Mouse (Mus musculus): ENCODE measurements at regions not wholly inside any gene's neighbourhood (a gene's known extent, or its start where the extent isn't known, plus 50 kb on each side); places are given as distances from the start of the nearest gene placed in this dataset.
"Not testable (repeated sequence)": the region's sequence is repeated elsewhere in the genome, so short reads cannot be mapped to it uniquely, and the experiment has no call there.

DNA sequence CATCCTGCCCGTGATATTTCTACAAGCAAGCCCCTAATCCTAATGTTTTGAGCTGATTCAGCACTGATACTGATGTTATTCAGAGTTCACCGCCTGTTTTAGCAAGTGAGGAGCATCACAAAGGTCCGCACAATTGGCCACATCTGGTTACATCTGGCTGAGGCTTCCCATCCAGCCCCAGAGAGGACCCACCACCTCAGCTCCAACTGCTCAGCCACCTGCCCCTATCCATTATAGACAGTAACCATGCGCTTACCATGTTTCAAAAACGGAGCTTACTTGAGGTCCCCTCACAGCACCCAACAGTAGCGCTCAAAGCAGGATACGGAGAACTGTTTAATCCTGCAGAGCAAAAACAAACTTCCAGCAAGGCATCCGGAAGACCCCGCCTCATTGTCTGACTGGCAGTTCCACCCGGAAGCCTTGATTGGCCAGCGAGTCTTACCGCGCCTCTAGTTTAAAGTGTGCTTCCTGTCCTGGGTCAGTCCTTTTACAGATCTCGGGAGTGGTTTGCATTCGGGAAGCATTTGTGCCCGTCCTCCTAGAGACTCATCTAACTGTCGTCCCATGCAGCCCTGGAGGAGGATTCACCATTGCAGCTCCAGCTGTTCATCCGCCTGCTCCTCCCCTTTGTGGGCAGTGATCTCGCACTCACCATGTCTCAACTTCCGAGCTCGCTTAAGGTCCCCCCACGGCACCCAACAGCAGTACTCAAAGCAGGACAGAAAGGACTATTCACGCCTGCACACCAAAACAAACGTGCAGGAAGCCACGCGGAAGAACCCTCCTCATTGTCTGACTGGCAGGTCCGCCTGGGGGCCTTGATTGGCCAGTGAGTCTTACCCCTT is 69.9 kb upstream of the Zfp825 start:
- DNase-seq = peak; percentile 79 to 90

DNA sequence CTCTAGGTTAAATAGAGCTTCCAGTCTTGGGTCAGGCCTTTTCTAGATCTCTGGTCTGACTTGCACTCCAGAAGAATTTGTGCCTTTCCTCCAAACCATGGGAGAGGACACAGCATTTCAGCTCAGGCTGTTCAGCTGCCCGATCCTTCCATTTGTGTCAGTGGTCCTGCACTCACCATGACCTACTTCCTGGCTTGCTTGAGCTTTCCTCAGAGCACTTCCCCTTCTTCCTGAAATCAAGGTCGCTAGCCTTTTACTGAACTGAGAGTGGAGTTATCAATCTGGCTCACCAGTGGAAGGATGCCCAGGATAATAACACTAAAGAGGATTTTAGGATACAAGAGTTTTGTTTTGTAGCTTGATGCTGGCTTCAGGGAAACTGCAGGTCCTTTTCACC is 70.5 kb upstream of the Zfp825 start:
- not testable (repeated sequence) for DNase-seq

DNA sequence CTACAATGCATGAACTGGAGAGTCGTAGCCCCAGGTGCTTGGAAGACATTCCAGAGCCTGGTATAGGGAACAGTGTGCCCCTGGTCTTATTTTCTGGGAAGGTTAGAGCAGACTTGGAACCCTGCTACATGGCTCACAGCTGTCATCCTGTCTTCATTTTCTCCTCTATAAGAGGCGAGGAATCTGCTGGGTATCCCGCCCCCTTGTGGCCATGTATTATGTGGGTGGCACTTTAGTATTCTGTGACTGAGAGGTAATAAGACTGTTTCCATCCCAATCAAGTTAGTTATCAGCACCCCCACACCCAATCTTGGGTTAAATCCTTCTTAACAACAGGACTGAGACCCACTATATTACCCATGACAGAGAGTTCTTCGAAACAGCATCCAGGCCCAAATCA is 69.4 kb upstream of the Erap1 start:
- DNase-seq = peak in 1 of 2 experiments; percentile 26
